Mouse (Mus musculus) adrenal gland, adult 8-10 months (tissue): ENCODE data around the gene Tmem208. TPM values are rescaled to one million over a fixed set of nuclear protein-coding genes. Genes with fewer than 3 reads are reported as not detected.

Experiments used
- DNase-seq: peaks from one replicate; pipeline ENCODE4 v3.0.0; 2022
- total RNA-seq, 4 experiments: library from RNA; stranded (reverse); gene quantifications; 2 replicates each; pipeline ENCODE4 v1.2.4; 2022

The Tmem208 gene
- total RNA-seq, 4 experiments from 2014 or later, result 62.1 to 66.9 (median 65.1) TPM

- no peak for DNase-seq
Measured at GRCm38 (mm10) chr8:105298351-105299252, 27.6 kb upstream of the Tmem208 start.

- no peak for DNase-seq
Measured at GRCm38 (mm10) chr8:105299962-105300361, 26.2 kb upstream of the Tmem208 start.

- no peak for DNase-seq
Measured at GRCm38 (mm10) chr8:105303396-105303795, 22.8 kb upstream of the Tmem208 start.

GRCm38 (mm10) chr8:105303874-105304273, 22.3 kb upstream of the Tmem208 start:
- DNase-seq, result no peak

- no peak for DNase-seq
Measured at GRCm38 (mm10) chr8:105304325-105305210, 21.6 kb upstream of the Tmem208 start.

- DNase-seq, result no peak
Measured at GRCm38 (mm10) chr8:105305211-105306145, 20.7 kb upstream of the Tmem208 start, which contains the start of gene Elmo3. Gene Elmo3 (plus strand): TSS chr8:105305601.

- DNase-seq, result no peak
Measured at GRCm38 (mm10) chr8:105306146-105306691, 19.9 kb upstream of the Tmem208 start.

GRCm38 (mm10) chr8:105307670-105308069, 18.5 kb upstream of the Tmem208 start:
- DNase-seq, result no peak

- DNase-seq, result no peak
Measured at GRCm38 (mm10) chr8:105308428-105308827, 17.7 kb upstream of the Tmem208 start.

GRCm38 (mm10) chr8:105309142-105309847, 16.9 kb upstream of the Tmem208 start:
- DNase-seq, result no peak

- DNase-seq, result no peak
Measured at GRCm38 (mm10) chr8:105310118-105310517, 16.0 kb upstream of the Tmem208 start.

GRCm38 (mm10) chr8:105311718-105312117, 14.4 kb upstream of the Tmem208 start:
- DNase-seq, result no peak

- no peak for DNase-seq
Measured at GRCm38 (mm10) chr8:105312891-105313481, 13.2 kb upstream of the Tmem208 start.

GRCm38 (mm10) chr8:105313622-105314402, 12.3 kb upstream of the Tmem208 start:
- DNase-seq, result no peak

GRCm38 (mm10) chr8:105315073-105315769, 10.9 kb upstream of the Tmem208 start:
- no peak for DNase-seq

GRCm38 (mm10) chr8:105317941-105318340, 8.2 kb upstream of the Tmem208 start:
- no peak for DNase-seq

- DNase-seq, result no peak
Measured at GRCm38 (mm10) chr8:105318662-105319190, 7.4 kb upstream of the Tmem208 start.

- no peak for DNase-seq
Measured at GRCm38 (mm10) chr8:105323183-105323582, 3.0 kb upstream of the Tmem208 start.

GRCm38 (mm10) chr8:105325641-105326093, 487 bp upstream of the Tmem208 start:
- DNase-seq, result no peak
